Mouse (Mus musculus): ENCODE measurements around the gene Atp2c1.
A peak's percentile ranks its signal among the peaks of the same experiment; 100 is the strongest.

Gene Atp2c1

DNA sequence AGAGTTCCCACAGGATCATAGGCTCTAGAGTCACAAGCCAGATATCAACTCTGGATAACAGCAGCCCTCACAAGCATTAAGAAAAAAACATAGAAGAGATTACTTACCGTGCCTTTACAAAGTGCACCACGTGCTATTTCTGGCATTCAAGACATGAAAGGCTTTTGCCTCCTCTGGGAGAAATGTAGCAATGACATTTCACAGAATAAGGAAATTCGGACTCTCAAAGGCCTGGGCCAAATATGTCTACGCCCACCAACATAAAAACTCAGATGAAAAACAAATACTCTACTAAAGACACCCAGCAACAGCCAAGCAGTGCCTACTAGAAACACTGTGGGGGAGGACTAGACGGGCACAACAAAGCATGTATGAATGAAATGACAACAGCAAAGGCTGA, 38.8 kb downstream of the Atp2c1 start:
- no peak for DNase-seq (ENCODE audit: low read depth, low spot score)

DNA sequence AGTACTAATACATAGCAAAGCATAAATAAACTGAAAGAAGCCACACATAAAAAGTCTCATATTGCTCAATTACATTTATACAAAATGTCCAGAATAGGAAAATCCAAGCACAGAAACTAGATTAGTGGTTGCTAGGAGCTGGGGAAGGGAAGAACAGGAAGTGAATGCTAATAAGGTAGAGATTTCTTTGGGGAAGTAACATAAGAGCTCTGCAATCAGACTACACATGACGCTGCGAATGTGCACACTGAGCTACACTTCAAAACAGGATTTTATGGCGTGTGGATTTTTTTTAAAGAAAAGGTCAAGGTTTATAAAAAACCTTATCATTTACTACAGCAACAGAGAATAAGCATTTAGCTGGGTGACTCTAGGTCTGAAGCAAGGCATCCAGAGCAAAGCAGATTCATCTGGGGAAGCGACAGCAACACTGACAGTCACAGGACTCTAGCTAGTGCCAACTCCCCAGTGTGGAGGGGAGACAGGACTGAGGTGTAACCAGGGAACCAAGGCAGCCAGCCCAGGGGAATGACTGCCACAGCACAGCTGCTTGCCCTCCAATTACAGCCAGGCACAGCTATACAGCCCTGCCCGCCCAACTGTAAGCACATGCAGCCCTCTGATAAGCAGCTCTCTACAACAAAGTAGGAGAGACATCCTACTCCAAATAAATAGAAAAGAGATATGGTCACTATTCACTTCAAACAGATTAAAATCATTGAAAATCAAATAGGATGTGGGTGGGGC, 42.6 kb downstream of the Atp2c1 start:
- DNase-seq (ENCODE audit: low read depth, low spot score), result no peak

DNA sequence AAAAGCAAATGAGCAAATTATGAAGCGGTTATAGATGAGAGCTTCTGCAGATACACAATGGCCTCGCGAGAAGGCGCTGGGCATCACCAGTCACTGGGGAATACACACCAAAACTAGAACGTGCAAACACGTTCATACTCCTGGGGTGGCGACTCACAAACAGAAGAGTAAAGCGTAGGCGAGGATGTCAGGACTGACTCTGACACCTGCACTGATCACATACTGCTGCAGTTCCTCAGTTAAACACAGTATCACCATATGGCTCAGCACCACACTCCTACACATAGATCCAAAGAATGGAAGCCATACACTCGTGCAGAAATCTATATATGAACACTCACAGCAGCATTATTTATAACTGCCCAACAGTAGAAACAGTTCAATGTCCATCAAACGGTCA, 43.2 kb downstream of the Atp2c1 start:
- DNase-seq (ENCODE audit: low read depth, low spot score), result no peak

DNA sequence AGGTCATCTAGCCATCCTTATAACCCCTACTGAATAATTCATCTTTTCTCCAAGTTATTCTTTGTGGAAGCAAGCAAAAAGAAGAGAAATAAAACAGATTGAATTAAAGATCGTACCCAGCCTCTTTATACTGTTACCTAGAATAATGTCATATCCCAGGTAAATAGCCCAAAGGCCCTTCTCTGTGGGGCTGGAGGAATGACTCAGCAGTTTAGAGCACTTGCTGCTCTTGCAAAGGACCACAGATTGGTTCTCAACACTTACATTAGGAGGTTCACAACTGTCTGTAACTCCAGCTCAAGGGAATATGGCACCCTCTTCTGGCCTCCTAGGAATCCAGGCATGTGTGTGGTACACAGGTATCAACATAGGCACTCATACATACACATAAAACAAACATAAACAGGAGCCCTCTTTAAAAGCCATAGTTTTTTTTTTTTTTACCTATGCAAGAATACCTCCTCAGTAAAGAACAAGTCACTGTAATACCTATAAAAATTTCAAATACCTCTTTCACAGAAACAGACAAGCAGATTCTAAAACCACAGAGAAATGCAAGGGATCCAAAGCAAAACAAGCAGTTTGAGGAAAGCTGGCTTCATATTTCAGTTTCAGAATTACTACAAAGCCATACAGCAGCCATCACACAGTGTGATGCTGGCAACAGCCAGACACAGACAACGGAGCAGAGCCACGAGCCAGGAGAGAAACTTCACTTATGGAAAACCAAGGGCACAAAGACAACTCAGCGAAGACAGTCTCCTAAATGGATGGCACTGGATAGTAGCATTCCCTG, 44.2 kb downstream of the Atp2c1 start:
- DNase-seq (ENCODE audit: low read depth, low spot score), result no peak

DNA sequence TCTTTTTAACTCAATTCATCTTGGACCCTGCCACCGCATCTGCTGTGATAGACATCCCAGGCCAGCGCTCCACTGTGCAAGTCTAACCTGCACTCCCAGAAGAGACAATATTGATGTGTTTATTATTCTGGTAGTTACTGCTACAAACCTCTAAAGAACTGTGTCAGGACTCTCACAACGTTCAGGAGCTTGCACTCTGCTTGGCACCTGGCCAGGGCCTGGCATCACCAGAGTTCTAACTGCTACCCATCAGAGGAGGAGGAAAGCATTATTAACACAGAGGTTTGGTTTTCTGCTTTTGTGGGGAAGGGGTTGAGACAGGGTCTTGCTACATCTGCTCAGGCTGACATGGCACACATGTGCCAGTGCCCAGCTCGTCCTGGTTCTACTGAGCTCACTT, 45.0 kb downstream of the Atp2c1 start:
- DNase-seq (ENCODE audit: low read depth, low spot score), result no peak

DNA sequence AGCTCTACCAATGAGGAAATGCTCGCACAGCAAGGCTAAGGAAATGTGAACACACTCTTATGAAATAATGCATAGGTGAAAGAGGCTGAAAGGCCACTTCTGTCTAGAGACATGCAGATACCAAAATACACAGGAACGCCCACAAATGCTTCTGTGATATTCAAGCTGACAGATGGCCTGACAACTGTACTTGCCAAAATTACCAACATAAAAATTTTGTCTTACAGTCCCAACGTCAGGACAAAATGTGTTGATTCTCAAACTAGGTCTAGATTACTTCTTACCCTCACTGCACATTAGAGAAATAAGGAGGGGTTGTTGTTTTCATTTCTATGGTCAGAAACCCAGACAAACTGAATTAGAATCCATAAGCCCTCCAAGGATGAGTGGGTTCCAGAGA, 51.0 kb downstream of the Atp2c1 start:
- DNase-seq (ENCODE audit: low read depth, low spot score), result no peak

DNA sequence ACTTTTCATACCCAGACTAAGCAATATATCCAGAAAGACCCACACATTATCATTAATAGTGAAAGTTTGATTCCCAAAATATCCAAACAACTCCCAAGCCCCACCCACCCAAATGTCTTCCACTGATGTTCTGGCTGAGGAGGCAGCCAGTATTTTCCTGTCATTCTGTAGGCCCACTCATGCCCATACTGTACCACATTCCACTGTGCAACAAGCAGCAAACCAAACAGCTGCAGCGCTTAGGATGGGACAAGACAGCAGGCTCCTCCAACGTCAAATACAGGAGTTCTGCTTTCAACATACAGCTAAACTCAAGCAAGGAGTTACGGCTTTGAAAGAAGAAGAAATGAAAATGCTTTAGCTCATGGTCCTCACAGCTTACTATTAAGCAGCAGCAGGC, 52.2 kb downstream of the Atp2c1 start:
- DNase-seq (ENCODE audit: low read depth, low spot score), result no peak

DNA sequence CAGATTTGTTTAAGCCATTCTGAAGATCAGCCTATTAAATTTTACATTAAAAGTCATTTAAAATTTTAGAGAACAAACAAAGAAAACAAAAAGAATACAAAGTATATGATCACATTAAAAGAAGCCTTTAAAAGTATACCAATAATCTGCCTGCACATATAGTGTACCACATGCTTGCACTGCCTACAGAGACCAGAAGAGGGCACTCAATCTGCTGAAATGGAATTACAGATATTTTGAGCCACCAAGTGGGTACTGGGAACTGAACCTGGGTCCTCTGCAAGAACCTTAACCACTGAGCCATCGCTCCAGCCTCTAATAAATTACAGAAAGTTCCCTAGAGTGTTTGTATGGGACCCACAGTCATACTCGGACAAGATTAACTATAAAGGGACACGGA, 59.3 kb downstream of the Atp2c1 start:
- DNase-seq (ENCODE audit: low read depth, low spot score), result peak; percentile 23

DNA sequence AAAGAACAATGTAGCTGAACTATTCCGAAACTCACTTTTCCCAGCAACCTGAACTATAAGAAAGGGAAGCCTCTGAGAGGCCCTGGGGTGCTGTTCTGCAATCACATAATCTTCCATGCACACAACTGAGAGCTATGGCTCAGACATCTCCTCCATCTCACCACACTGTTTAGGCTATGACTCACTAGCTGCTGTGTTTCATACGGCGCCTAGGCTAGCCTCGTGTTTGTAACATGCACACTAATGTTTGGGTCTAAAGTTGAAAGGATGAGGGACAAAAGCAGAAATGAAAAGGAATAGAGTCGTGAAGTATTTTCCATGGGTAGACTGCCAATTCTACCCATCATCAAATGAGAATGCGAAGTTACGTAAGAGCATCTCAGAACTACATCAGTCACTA, 65.6 kb downstream of the Atp2c1 start:
- no peak for DNase-seq (ENCODE audit: low read depth, low spot score)

DNA sequence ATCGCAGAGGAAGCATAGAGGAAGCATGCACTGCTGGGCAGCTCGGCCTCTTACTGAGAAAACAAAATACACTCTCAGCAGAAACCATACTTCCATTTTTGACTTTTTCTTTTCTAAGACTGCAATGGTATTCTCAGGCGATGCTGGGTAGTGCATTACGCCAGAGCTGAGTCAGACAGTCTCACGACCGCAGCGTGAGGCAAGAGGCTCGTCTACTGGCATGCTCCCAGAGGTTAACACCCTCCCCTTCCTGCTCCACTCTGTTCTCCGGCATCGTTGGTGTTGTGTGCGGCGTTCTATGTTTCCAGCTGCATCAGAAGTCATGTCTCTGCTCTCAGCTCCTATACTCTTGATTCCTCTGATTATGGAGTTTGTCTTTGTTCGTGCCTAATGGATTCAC, 68.1 kb downstream of the Atp2c1 start:
- DNase-seq (ENCODE audit: low read depth, low spot score), result no peak

DNA sequence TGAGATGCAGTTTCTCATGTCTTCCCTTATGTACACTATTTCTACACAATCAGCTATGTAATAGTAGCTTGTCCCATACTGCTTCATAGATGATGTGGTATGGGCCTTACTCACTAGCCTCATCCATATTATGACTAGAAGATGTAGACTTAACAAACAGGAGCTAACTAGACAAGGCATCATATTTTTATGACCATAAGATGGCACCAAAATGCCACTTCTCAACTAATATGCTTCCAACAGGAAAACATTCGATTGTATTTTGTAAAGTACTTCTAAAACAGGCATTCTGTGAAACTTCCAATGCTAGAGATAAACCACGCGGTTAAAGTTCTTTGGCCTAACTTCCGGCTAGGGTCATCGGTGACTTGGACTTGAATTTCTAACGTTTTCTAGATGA, 118.6 kb downstream of the Atp2c1 start:
- no peak for DNase-seq (ENCODE audit: low read depth, low spot score)

DNA sequence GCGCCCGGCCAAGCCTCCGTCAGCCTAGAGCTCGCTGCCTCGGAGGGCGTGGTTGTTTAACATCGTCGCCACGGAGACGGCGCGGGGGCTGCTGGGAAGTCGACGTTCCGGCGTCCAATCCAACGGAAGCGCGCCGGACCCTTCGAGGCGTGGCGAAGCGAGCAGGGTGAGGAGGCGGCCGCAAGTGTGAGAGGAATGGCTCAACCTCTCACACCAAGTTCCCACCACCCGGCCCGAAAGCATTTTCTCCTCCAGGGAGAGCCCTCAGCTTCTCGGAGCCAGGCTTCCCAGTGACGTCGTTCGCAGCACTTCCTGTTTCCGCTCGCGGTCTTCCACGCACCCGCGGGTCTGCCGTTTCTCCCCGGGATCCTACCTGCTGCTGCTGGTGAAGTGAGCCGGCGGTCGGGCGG, 131.9 kb downstream of the Atp2c1 start, which contains the start of the genes Aste1 and Nek11:
TSS of gene Aste1 (plus strand) at position 175 of the 410 bp plus-strand sequence.
TSS of gene Nek11 (minus strand) at position 307 of the 410 bp plus-strand sequence.
- DNase-seq (ENCODE audit: low read depth, low spot score), result peak; percentile 97

DNA sequence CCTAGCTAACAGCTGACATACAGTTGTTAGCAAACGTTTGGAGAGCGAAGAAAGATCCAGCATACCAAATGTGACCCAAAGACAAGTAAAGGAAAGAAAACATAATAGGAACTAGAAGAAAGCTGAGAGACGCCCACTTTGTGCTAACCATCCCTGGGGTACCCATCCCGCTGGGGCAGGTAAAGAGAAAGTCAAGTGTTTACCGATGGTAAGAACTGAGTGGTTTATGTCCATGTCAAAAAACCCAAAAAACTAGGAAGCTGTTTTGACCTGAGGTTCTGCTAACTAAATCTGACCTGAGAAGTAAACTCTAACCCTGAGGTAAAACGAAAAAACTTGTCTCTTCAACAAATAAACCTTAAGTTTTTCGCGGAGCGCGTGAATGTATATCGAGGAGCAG, 132.4 kb downstream of the Atp2c1 start:
- DNase-seq (ENCODE audit: low read depth, low spot score), result no peak

DNA sequence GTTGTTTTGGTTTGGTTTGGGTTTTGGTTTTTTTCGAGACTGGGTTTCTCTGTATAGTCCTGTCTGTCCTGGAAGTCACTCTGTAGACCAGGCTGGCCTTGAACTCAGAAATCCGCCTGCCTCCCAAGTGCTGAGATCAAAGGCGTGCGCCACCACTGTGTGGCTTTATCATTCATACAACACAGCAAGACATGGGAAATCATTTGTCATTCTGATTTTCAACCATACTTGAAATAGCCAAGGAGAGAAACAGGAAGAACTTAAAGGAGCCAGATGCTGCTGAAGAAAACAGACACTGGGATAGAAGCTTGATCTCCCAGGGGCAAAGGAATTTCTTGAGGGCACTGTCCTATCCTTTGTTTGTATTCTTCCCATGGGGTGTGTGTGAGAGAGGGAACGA, 136.5 kb downstream of the Atp2c1 start:
- DNase-seq (ENCODE audit: low read depth, low spot score), result no peak

DNA sequence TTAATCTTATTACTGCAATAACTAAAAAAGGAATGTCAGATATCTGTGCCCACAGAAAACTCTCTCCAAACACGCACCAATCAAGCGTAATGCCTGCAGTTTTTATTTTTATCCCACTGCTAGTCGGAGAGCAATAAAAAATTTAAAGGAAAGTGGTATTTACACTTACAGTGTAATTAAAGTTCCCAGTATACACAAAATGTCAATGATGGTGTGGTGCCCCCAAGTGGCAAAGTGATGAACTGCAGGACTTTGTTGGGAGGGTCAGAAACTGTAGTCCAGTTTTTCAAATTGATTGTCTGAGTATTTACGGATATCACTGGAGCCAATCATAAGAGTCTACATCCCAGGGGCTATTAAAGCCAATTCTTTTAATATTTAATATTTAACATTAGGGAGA, 137.8 kb downstream of the Atp2c1 start:
- DNase-seq (ENCODE audit: low read depth, low spot score), result peak; percentile 75

DNA sequence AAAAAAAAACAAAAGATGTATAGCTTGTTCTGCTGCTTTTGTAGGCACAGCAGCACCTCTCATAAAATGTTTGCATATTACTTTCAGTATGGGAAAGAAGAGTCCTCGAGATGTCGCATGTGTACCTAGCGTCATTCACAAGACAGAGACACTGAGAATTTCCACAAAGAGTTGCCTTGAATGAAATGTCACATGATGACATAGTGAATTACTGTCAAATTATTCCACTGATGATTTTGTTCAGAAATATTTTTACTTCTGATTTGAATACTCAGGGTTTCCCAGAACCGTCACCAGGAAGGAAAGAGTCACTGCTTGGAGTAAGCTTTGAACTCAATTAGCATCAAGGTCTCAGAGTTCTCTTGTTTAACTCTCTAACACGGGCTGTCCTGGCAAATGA, 139.7 kb downstream of the Atp2c1 start:
- DNase-seq (ENCODE audit: low read depth, low spot score), result no peak

DNA sequence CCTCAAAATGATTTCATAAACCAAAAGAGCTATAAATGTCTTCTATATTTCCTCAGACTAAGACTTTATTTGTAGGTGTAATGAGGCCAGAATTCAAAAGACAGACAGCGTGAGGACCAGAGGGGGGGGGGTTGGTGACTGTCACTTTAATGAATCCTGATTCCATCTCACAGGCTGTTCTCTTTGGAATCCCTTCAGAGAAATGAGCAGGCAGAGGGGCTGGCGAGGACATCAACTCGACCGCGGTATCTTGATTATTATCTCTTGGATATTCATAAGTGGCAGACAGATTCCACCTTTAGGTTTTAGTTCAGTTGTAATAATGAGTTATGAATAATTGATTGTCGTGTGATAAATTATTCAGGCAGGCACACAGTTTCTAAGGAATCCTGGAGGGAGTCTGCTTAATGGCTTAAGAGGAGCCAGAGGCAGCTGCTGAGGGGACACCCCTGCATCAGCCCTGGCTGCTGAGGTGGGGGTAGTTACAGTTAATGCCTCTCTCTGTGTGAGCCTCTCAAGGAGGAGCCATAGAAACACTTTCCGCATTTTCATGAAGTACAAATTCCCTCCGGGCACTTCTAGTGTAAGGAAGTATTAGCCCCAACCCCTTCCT, 147.5 kb downstream of the Atp2c1 start:
- no peak for DNase-seq (ENCODE audit: low read depth, low spot score)

DNA sequence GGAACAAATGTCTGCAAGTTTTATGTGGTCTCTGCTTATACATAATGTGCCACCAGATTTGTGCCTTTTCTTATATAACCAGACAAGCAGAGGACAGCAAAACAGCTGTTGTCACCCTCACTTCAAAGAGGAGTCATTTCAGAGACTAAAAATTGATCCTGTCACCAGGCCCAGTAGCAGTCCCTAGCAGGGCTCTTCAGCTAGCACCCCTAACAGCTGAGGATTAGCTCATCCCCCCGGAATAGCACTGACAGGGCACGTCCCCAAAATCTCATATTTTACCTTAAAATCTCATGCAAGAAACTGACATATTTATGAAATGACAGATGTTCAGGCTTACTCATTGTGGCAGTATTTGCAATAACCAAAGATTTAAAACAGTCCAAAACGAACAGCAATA, 149.5 kb downstream of the Atp2c1 start:
- no peak for DNase-seq (ENCODE audit: low read depth, low spot score)

DNA sequence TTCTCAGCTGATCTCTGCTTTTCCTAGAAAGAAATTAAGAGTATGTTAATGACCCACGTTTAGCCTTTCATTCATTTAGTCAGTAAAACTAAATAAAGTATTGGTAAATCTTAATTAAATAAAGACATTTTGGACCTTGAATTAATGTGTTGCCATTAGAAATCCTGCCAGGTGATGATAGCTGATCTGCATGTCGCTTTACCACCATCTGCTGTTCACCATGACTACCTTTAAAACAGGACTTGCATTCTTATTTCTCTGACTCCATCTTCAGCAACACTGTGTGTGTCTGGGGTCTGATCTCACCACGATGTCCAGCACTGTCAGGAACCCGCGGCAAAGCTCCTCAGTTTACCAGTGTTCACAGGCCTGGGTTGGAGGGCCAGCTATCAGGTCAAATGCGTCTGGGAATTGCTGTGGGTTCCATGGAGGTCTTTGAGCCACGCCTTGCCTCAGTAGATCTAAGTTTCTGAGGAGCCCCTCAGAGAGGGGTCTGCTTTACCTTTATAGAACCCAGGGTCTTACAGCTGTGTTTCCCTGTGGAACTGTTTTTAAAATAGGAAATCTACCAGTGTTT, 150.1 kb downstream of the Atp2c1 start:
- no peak for DNase-seq (ENCODE audit: low read depth, low spot score)

DNA sequence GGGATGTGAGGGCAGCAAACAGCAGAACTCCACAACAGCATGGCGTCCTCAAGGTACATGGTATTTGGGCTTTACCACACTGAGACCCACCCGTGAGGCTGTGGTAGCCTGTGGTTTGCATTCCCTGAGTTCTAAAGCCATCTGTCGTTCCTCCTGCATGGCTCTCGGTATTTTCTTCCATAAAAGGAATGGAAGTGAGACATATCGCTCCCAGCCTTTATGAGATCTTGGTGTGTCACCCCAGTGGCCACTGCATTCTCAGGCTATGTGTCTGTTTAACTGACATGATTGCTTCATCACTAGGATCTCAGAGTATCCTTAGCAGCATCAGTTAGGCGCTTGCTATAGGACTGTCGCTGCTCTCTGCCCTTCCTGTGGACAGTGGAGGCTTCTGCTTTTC, 150.7 kb downstream of the Atp2c1 start:
- no peak for DNase-seq (ENCODE audit: low read depth, low spot score)

DNA sequence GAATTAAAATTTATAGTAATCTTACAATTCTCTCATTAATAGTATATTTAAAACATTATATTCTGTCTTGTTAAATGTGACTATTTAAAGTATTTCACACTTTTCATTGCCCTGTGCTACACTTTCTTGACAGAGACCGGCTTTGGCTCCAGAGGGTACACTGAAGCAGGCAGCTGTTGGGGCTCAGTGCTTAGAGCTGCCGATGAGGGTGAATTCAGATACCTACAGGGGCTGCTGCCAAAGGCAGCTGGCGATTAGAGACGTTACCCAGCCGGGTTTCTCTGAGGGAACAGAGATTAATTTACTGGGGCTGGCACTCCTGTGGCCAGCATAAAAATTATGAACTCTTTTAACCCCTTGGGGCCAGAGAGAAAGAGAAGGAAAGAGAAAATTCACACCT, 152.8 kb downstream of the Atp2c1 start:
- DNase-seq (ENCODE audit: low read depth, low spot score), result no peak

DNA sequence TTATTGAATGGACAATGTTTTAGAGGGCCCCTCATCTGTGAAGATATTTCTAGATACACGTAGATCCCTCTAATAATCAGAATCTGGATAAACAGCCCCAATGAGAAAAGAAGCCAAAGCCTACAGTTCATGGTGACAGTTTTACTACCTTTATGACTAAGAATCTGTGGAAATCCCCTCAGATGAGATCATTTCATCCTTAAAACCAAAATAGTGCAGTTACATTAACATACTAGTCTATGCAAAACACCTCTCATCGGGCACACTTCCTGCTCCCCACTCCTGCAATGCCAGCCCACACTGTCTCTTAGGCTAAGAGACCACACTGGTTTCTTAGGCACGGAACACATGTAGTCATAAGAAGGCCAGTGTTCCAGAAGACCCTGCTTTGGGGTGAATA, 158.5 kb downstream of the Atp2c1 start:
- DNase-seq (ENCODE audit: low read depth, low spot score), result peak; percentile 49

Measured in CD4-positive, CD25-positive, alpha-beta regulatory T cell, adult 2 months (primary cell).